Mouse (Mus musculus): ENCODE results near the gene Bsg. TPM values are rescaled to one million over a fixed set of nuclear protein-coding genes. Genes with fewer than 3 reads are reported as not detected.
A peak's percentile ranks its signal among the peaks of the same experiment; 100 is the strongest.

Gene Bsg
- 680 and 689 TPM in 2 replicates for polyA plus RNA-seq (2014; fragmentation: Nextera tagmentation; extraction: Ambion mirVana)

GRCm38 (mm10) chr10:79704065-79704969 lies at the start of gene Bsg:
Gene Bsg (plus strand): TSS chr10:79704491.
- peak; percentile 100 for DNase-seq
- Histone ChIP-seq H3K9ac (replicated peaks; ENCODE audit: low read length) (peak within 1 kb of the TSS; percentile 85), H3K27ac (replicated peaks; ENCODE audit: low read depth, low read length) (peak within 1 kb of the TSS; percentile 85), H3K9me3 (ENCODE audit: control insufficient read depth, low read length) (no peaks in the 10 kb centered on the region), H3K36me3 (ENCODE audit: control insufficient read depth, insufficient read depth, low read length) (peaks cover 9% of the 10 kb centered on the region), H3K4me3 (replicated peaks; ENCODE audit: low read depth, low read length) (peak within 1 kb of the TSS; percentile 74), H3K4me1 (ENCODE audit: control insufficient read depth, insufficient read depth, low read length) (peaks cover 26% of the 10 kb centered on the region), H3K27me3 (ENCODE audit: control insufficient read depth, insufficient read depth, low read length) (no peaks in the 10 kb centered on the region), H3K4me2 (ENCODE audit: low read length) (peak within 1 kb of the TSS; percentile 88)
- ATAC-seq (ENCODE audit: low FRiP score, low TSS enrichment) = peak; percentile 97
- under 1% methylated on average over 65 of the region's 65 CpGs for WGBS

- H3K27ac ChIP-seq (replicated peaks; ENCODE audit: low read depth, low read length) = peak overlapping the region; percentile 82
- peak; percentile 82 for DNase-seq
- H3K4me3 ChIP-seq (replicated peaks; ENCODE audit: low read depth, low read length) = no peak overlapping the region
- no peaks in the 10 kb centered on the region for H3K27me3 ChIP-seq (ENCODE audit: control insufficient read depth, insufficient read depth, low read length)
- no peak overlapping the region for H3K9ac ChIP-seq (replicated peaks; ENCODE audit: low read length)
- ATAC-seq (ENCODE audit: low FRiP score, low TSS enrichment) = peak; percentile 85
- 3% methylated on average over 1 of the region's 1 CpGs for WGBS
- no peaks in the 10 kb centered on the region for H3K36me3 ChIP-seq (ENCODE audit: control insufficient read depth, insufficient read depth, low read length)
- H3K9me3 ChIP-seq (ENCODE audit: control insufficient read depth, low read length) = no peaks in the 10 kb centered on the region
- peak overlapping the region; percentile 20 for H3K4me2 ChIP-seq (ENCODE audit: low read length)
- peaks cover 26% of the 10 kb centered on the region for H3K4me1 ChIP-seq (ENCODE audit: control insufficient read depth, insufficient read depth, low read length)
Observed at GRCm38 (mm10) chr10:79654946-79655395, 49.3 kb upstream of the Bsg start.

- WGBS = 23% methylated on average over 4 of the region's 4 CpGs
- Histone ChIP-seq H3K4me3 (replicated peaks; ENCODE audit: low read depth, low read length) (no peak overlapping the region), H3K4me1 (ENCODE audit: control insufficient read depth, insufficient read depth, low read length) (peaks cover 24% of the 10 kb centered on the region), H3K4me2 (ENCODE audit: low read length) (no peak overlapping the region), H3K36me3 (ENCODE audit: control insufficient read depth, insufficient read depth, low read length) (no peaks in the 10 kb centered on the region), H3K27me3 (ENCODE audit: control insufficient read depth, insufficient read depth, low read length) (no peaks in the 10 kb centered on the region), H3K9ac (replicated peaks; ENCODE audit: low read length) (no peak overlapping the region), H3K9me3 (ENCODE audit: control insufficient read depth, low read length) (no peaks in the 10 kb centered on the region), H3K27ac (replicated peaks; ENCODE audit: low read depth, low read length) (no peak overlapping the region)
- ATAC-seq (ENCODE audit: low FRiP score, low TSS enrichment) (no peak), DNase-seq (peak; percentile 42)
Observed at GRCm38 (mm10) chr10:79658829-79659228, 45.5 kb upstream of the Bsg start.

- no peaks in the 10 kb centered on the region for H3K27me3 ChIP-seq (ENCODE audit: control insufficient read depth, insufficient read depth, low read length)
- H3K9me3 ChIP-seq (ENCODE audit: control insufficient read depth, low read length) = no peaks in the 10 kb centered on the region
- no peak for DNase-seq
Observed at GRCm38 (mm10) chr10:79660298-79660697, 44.0 kb upstream of the Bsg start.

GRCm38 (mm10) chr10:79661861-79662260 lies 42.4 kb upstream of the Bsg start:
- 53% methylated on average over 3 of the region's 3 CpGs for WGBS
- Histone ChIP-seq H3K27me3 (ENCODE audit: control insufficient read depth, insufficient read depth, low read length) (no peaks in the 10 kb centered on the region), H3K27ac (replicated peaks; ENCODE audit: low read depth, low read length) (no peak overlapping the region), H3K9ac (replicated peaks; ENCODE audit: low read length) (no peak overlapping the region), H3K4me1 (ENCODE audit: control insufficient read depth, insufficient read depth, low read length) (no peaks in the 10 kb centered on the region), H3K9me3 (ENCODE audit: control insufficient read depth, low read length) (no peaks in the 10 kb centered on the region), H3K4me2 (ENCODE audit: low read length) (no peak overlapping the region), H3K36me3 (ENCODE audit: control insufficient read depth, insufficient read depth, low read length) (no peaks in the 10 kb centered on the region), H3K4me3 (replicated peaks; ENCODE audit: low read depth, low read length) (no peak overlapping the region)
- ATAC-seq (ENCODE audit: low FRiP score, low TSS enrichment) (no peak), DNase-seq (no peak)

More at GRCm38 (mm10) chr10:79660298-79660697, 44.0 kb upstream of the Bsg start:
- ATAC-seq (ENCODE audit: low FRiP score, low TSS enrichment) = no peak
- H3K9ac ChIP-seq (replicated peaks; ENCODE audit: low read length) = no peak overlapping the region
- H3K4me1 ChIP-seq (ENCODE audit: control insufficient read depth, insufficient read depth, low read length) = peaks cover 9% of the 10 kb centered on the region
- H3K4me2 ChIP-seq (ENCODE audit: low read length) = no peak overlapping the region
- no peak overlapping the region for H3K4me3 ChIP-seq (replicated peaks; ENCODE audit: low read depth, low read length)
- no peak overlapping the region for H3K27ac ChIP-seq (replicated peaks; ENCODE audit: low read depth, low read length)
- 76% methylated on average over 2 of the region's 2 CpGs for WGBS
- no peaks in the 10 kb centered on the region for H3K36me3 ChIP-seq (ENCODE audit: control insufficient read depth, insufficient read depth, low read length)

GRCm38 (mm10) chr10:79664131-79664665 lies 40.1 kb upstream of the Bsg start, which contains the start of gene Madcam1:
Gene Madcam1 (plus strand): TSS chr10:79664559.
- ATAC-seq (ENCODE audit: low FRiP score, low TSS enrichment) = no peak; the same call in 1 of the 2 replicates
- Histone ChIP-seq H3K36me3 (ENCODE audit: control insufficient read depth, insufficient read depth, low read length) (no peaks in the 10 kb centered on the region), H3K4me1 (ENCODE audit: control insufficient read depth, insufficient read depth, low read length) (peaks cover 5% of the 10 kb centered on the region), H3K27me3 (ENCODE audit: control insufficient read depth, insufficient read depth, low read length) (no peaks in the 10 kb centered on the region), H3K27ac (replicated peaks; ENCODE audit: low read depth, low read length) (no peak within 1 kb of the TSS), H3K9ac (replicated peaks; ENCODE audit: low read length) (no peak within 1 kb of the TSS), H3K4me3 (replicated peaks; ENCODE audit: low read depth, low read length) (no peak within 1 kb of the TSS), H3K9me3 (ENCODE audit: control insufficient read depth, low read length) (no peaks in the 10 kb centered on the region), H3K4me2 (ENCODE audit: low read length) (no peak within 1 kb of the TSS)
- peak; percentile 83 for DNase-seq
- 10% methylated on average over 13 of the region's 13 CpGs for WGBS

GRCm38 (mm10) chr10:79665051-79665450 lies 39.2 kb upstream of the Bsg start:
- Histone ChIP-seq H3K9me3 (ENCODE audit: control insufficient read depth, low read length) (no peaks in the 10 kb centered on the region), H3K4me1 (ENCODE audit: control insufficient read depth, insufficient read depth, low read length) (peaks cover 5% of the 10 kb centered on the region), H3K4me2 (ENCODE audit: low read length) (no peak overlapping the region), H3K36me3 (ENCODE audit: control insufficient read depth, insufficient read depth, low read length) (no peaks in the 10 kb centered on the region), H3K27ac (replicated peaks; ENCODE audit: low read depth, low read length) (no peak overlapping the region), H3K9ac (replicated peaks; ENCODE audit: low read length) (no peak overlapping the region), H3K27me3 (ENCODE audit: control insufficient read depth, insufficient read depth, low read length) (no peaks in the 10 kb centered on the region), H3K4me3 (replicated peaks; ENCODE audit: low read depth, low read length) (no peak overlapping the region)
- DNase-seq = no peak
- WGBS = 85% methylated on average over 8 of the region's 8 CpGs
- ATAC-seq (ENCODE audit: low FRiP score, low TSS enrichment) = no peak

- WGBS = 76% methylated on average over 9 of the region's 9 CpGs
- Histone ChIP-seq H3K4me3 (replicated peaks; ENCODE audit: low read depth, low read length) (no peak overlapping the region), H3K4me2 (ENCODE audit: low read length) (no peak overlapping the region), H3K9me3 (ENCODE audit: control insufficient read depth, low read length) (no peaks in the 10 kb centered on the region), H3K9ac (replicated peaks; ENCODE audit: low read length) (no peak overlapping the region), H3K27me3 (ENCODE audit: control insufficient read depth, insufficient read depth, low read length) (no peaks in the 10 kb centered on the region), H3K27ac (replicated peaks; ENCODE audit: low read depth, low read length) (no peak overlapping the region), H3K4me1 (ENCODE audit: control insufficient read depth, insufficient read depth, low read length) (peaks cover 16% of the 10 kb centered on the region), H3K36me3 (ENCODE audit: control insufficient read depth, insufficient read depth, low read length) (no peaks in the 10 kb centered on the region)
- no peak for ATAC-seq (ENCODE audit: low FRiP score, low TSS enrichment)
- no peak for DNase-seq
Observed at GRCm38 (mm10) chr10:79666493-79666892, 37.8 kb upstream of the Bsg start.
